Mouse (Mus musculus) left cerebral cortex, adult 2 months (tissue): ENCODE measurements around the gene Gvin1. TPM values are rescaled to one million over a fixed set of nuclear protein-coding genes. Genes with fewer than 3 reads are reported as not detected.
"Not testable (repeated sequence)": the region's sequence is repeated elsewhere in the genome, so short reads cannot be mapped to it uniquely, and the experiment has no call there.

Experiments
- DNase-seq, 2 experiments: peaks; one replicate each; pipeline ENCODE4 v3.0.0; 2021 to 2022; ENCODE audit warnings: low spot score in 2 of 2, mixed read lengths in 1 of 2; ENCODE audit errors: extremely low spot score in 1 of 2
- H3K27ac ChIP-seq: fragments of 200-600 bp; 2 replicates; pipeline ENCODE4 v1.8.1; 2022
- H3K4me3 ChIP-seq: fragments of 200-600 bp; 2 replicates; pipeline ENCODE4 v1.8.1; 2022
- intact Hi-C: fragments of 180-260 bp; cut with DNase I; formaldehyde crosslinking; loops from one replicate; pipeline ENCODE4 v1.15.1; 2025
- total RNA-seq, 2 experiments: library from RNA; stranded (reverse); gene quantifications; 2 replicates each; pipeline ENCODE4 v1.2.3; 2021

Gvin1 gene
- total RNA-seq, 2 experiments from 2014 or later, result 0.61 to 0.91 TPM

GRCm38 (mm10) chr7:106117090-106117948, 97.8 kb downstream of the Gvin1 start:
- DNase-seq, H3K4me3 ChIP-seq, H3K27ac ChIP-seq, intact Hi-C loops: not testable (repeated sequence)
